Mouse (Mus musculus): ENCODE measurements around the gene Polr3gl. TPM values are rescaled to one million over a fixed set of nuclear protein-coding genes. Genes with fewer than 3 reads are reported as not detected.

The Polr3gl gene
- total RNA-seq, 2 experiments from 2014 or later = 26.6 to 28.1 TPM

GRCm38 (mm10) chr3:96578561-96579238 lies 15.3 kb downstream of the Polr3gl start:
- intact Hi-C loops (cut with DNase I) = loop anchor here (5.0 kb wide), 1 partner anchor 76 kb away; no protein-coding TSS in a partner anchor
- Histone ChIP-seq H3K4me3 (no peak overlapping the region), H3K27ac (peak overlapping the region; percentile 81; the same call in 1 of the 2 replicates)
- DNase-seq (ENCODE audit: extremely low spot score in 1 of 2, low spot score in 2 of 2) = no peak
- no peak for TF ChIP-seq CTCF (IDR thresholded peaks at IDR 0.05)

DNA sequence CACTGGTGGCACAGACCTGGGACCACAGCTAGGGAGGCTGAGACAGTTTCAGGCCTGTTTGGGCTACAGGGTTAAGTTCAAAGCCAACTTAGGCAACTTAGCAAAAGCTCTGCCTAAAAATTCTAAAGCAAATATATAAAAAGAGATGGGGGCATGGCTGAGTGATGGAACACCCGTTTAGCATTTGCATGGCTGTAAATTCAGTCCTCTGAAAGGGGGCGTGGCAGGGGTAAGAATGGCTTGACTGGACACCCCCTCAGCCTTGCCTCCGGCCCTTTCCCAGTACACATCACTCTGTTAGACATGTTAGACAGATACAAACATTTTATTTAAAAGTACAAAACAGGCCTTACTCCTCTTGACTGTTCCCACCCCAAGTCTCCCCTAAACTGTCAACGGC lies 16.4 kb downstream of the Polr3gl start:
- intact Hi-C loops (cut with DNase I) = loop anchor here (2.0 to 5.0 kb wide), 2 partner anchors 21 to 75 kb away; partner anchors contain the start of gene Txnip
- DNase-seq (ENCODE audit: extremely low spot score in 1 of 2, low spot score in 2 of 2) = no peak
- Histone ChIP-seq H3K27ac (peak overlapping the region; percentile 87), H3K4me3 (no peak overlapping the region)
- TF ChIP-seq CTCF (IDR thresholded peaks at IDR 0.05) = no peak

GRCm38 (mm10) chr3:96576690-96577541 lies 17.1 kb downstream of the Polr3gl start, which contains the start of gene Gm16253:
Gm16253 (plus strand) TSS chr3:96576984.
- TF ChIP-seq CTCF (IDR thresholded peaks at IDR 0.05) = peak; percentile 8
- peak within 1 kb of the TSS; percentile 87 for H3K27ac ChIP-seq
- peak within 1 kb of the TSS; percentile 32 for H3K4me3 ChIP-seq
- DNase-seq (ENCODE audit: extremely low spot score in 1 of 2, low spot score in 2 of 2) = peak; percentile 81 to 86
- intact Hi-C loops (cut with DNase I) = loop anchor here (2.0 to 5.0 kb wide), 2 partner anchors 20 to 75 kb away; partner anchors contain the start of gene Txnip

DNA sequence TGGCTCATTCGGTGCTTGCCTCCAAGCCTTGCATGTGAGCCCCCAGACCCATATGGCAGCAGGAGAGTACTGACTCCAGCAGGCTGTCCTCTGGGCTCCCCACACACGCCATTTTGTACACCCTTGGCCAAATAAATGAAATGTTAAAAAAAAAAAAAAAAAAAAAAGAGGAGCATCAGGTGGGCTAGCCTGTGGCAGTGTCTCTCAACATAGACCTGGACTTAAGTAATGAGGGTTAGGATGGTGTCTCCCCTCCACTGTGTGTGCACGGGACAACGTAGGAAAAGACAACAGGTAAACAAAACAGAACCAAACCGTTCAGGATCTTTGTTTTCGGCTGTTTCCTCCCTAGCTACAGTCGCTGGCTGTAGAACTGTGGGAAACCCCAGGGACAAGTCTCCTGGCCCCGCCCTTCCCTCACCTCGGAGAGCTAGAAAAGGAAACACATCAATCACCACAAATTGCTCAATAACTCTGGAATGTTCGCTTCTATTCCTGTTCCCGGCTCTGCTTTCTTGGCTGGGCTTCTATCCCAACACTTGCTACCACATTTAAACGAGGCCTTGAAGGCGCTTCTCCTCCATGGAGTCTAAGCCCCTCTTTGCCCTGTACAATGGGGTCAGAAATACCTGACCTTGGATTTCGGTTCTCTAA lies 17.8 kb downstream of the Polr3gl start:
- intact Hi-C loops (cut with DNase I) = loop anchor here (2.0 to 5.0 kb wide), 2 partner anchors 19 to 74 kb away; partner anchors contain the start of gene Txnip
- Histone ChIP-seq H3K4me3 (peak overlapping the region; percentile 32), H3K27ac (peak overlapping the region; percentile 87)
- TF ChIP-seq CTCF (IDR thresholded peaks at IDR 0.05) = no peak
- no peak for DNase-seq (ENCODE audit: extremely low spot score in 1 of 2, low spot score in 2 of 2)

- H3K27ac ChIP-seq = no peak overlapping the region; the same call in 1 of the 2 replicates
- no peak for TF ChIP-seq CTCF (IDR thresholded peaks at IDR 0.05)
- no peak overlapping the region for H3K4me3 ChIP-seq
- intact Hi-C loops (cut with DNase I) = loop anchor here (5.0 kb wide), 1 partner anchor 73 kb away; no protein-coding TSS in a partner anchor
- no peak for DNase-seq (ENCODE audit: extremely low spot score in 1 of 2, low spot score in 2 of 2)
These were observed 18.6 kb downstream of the Polr3gl start for GRCm38 (mm10) chr3:96575272-96575984.

DNA sequence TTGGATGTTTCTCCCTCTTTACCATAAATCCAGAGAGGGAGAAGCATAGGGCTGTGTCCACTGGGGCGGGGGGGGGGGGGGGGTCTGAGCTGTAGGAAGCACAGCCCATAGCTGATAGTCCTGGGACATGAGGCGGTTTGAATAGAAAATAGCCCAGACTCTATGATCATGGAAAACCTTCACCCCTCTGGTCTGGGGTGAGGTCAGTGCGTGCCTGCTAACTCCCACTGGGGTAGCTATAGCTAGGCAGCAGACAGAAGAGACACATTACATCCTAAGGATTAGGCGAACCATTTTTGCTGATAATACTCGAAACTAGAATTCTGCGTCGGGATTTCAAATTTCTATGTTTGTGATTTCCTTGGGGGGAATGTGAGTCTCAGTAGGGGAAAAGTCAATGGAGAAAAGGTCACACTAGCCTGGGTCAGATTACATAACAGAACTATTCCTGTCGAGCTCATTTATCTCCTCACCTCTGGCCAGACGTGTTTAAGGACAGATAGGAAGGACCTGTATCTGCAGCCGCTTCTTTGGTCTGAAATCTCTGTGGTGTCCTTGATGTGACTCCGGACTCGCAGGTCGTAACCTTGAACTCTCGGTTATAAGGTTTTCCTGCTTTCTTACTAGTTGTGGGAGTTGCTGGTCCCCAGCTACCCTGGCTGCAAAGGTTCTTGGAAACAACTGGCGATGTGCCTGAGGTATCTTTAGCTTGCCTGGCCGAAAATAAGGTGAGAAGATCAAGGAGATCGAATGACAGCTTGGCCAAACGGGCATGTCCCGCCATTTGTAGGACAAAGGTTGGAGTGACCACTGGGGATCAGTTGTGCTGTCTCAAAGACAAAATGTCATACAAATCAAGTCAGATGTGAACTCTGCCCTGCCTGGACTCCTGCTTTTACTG lies 20.1 kb downstream of the Polr3gl start:
- intact Hi-C loops (cut with DNase I) = no loop called here
- H3K4me3 ChIP-seq = no peak overlapping the region
- no peak for DNase-seq (ENCODE audit: extremely low spot score in 1 of 2, low spot score in 2 of 2)
- no peak for TF ChIP-seq CTCF (IDR thresholded peaks at IDR 0.05)
- H3K27ac ChIP-seq = no peak overlapping the region

DNA sequence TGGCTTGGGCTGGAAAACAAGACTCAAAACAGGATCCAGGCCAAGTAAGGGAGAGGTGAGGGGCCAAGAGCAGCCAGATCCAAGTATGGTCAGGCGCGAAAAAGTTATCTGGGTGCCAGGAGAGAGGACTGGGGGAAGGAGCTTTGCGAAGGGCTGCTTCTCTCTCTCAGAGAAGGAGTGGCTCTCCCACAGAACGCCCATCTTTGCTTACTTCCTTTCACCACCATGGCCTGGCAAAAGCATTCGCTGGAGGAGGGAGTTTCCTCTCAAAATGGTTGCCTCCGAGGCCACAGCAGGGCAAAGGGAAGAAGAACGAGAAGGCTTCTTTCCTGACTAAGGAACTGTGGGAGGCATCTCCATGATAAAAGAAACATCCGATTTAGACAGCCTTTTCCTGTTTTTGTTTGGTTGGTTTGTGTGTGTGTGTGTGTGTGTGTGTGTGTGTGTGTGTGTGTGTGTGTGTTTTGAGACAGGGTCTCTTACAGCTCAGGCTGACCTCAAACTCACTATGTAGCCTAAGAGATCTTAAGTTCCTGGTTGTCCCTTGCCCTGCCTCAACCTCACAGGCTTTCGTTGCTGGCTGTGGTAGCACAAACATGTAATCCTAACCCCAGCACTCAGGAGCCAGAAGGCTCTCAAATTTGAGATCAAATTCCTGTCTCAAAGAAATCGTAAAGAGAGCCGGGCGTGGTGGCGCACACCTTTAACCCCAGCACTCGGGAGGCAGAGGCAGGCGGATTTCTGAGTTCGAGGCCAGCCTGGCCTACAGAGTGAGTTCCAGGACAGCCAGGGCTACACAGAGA lies 21.9 kb downstream of the Polr3gl start:
- DNase-seq (ENCODE audit: extremely low spot score in 1 of 2, low spot score in 2 of 2) = no peak
- TF ChIP-seq CTCF (IDR thresholded peaks at IDR 0.05) = no peak
- Histone ChIP-seq H3K27ac (no peak overlapping the region; the same call in 1 of the 2 replicates), H3K4me3 (no peak overlapping the region)
- intact Hi-C loops (cut with DNase I) = no loop called here

DNA sequence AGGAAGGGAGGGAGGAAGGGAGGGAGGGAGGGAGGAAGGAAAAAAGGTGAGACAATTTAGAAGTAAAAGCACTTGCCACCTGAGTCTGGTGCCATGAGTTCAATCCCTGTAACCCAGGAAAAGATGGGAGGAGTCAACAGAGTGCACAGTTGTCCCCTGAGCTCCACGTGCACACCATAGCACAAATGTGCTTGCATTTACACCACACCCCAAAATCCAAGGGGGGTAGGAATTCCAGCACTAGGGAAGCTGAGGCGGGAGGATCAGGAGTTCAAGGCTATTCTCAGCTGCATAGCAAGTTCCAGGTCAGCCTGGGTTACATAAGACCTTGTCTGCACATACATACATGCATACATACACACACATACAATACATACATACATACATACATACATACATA lies 22.6 kb downstream of the Polr3gl start:
- intact Hi-C loops (cut with DNase I) = no loop called here
- DNase-seq (ENCODE audit: extremely low spot score in 1 of 2, low spot score in 2 of 2) = no peak
- H3K4me3 ChIP-seq = no peak overlapping the region
- no peak overlapping the region for H3K27ac ChIP-seq
- no peak for TF ChIP-seq CTCF (IDR thresholded peaks at IDR 0.05)

GRCm38 (mm10) chr3:96570643-96571042 lies 23.3 kb downstream of the Polr3gl start:
- no peak overlapping the region for H3K27ac ChIP-seq
- intact Hi-C loops (cut with DNase I) = no loop called here
- DNase-seq (ENCODE audit: extremely low spot score in 1 of 2, low spot score in 2 of 2) = no peak
- no peak overlapping the region for H3K4me3 ChIP-seq
- no peak for TF ChIP-seq CTCF (IDR thresholded peaks at IDR 0.05)
